Mouse (Mus musculus) ES-CJ7 (cell line): Measurements from ENCODE around the gene Gm49321.

Experiments used
- DNase-seq: peaks from one replicate; pipeline ENCODE4 v3.0.0; 2011; ENCODE audit warnings: low read depth, low spot score

The Gm49321 gene

DNA sequence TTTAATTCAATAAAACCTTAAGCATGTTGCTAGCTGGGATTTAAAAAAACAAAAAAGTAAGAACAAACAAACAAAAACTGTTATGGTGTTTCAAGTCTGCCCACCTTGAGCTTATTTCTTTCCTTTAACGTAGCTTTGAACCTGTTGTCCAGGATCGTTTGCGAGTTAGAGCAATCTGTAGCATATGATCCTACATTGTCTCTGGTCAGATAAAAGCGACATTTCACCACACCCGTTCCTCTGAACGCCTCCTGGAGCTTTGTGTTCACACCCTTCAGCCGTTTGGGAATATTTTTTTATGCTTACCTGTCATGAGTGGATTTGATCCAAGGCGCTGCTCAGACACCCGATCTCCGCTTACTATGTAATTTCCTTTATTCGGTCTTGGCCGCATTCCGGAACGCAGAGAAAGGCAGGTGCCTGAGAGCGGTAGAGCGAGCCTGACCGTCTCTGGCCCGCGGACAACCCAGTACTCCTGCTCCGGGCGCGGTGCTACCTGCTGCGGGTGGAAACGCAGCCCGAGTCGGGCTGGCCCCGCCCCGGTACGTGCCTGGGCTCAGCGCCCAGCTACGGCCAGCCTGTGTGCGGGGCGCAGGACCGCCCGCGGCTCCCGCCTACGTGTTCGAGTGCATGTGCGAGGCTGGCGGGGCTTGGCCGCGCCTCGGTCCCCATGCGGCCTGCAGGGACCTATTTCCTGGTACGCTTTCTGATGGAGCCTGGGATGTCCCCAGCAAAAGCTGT lies 12.0 kb downstream of the Gm49321 start:
- peak; percentile 41 for DNase-seq

DNA sequence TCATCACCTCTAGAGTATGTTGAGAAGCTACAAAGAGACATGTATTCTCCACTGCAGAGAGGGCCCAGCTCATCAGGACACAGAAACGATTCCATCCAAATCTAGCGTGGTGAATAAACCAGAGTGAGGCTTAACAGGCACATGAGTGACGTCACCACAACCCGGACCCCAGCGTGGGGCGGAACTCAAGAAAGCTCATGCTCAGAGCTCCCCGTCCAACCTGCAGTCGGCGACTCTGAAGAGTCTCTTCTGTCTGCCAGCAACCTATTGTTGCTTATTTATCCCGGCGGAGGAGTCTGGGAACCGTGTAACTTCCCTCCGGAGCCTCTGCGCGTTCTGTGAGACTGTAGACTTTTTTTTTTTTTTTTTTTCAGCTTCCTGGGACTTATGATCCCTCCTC lies 15.4 kb downstream of the Gm49321 start:
- peak; percentile 50 for DNase-seq

DNA sequence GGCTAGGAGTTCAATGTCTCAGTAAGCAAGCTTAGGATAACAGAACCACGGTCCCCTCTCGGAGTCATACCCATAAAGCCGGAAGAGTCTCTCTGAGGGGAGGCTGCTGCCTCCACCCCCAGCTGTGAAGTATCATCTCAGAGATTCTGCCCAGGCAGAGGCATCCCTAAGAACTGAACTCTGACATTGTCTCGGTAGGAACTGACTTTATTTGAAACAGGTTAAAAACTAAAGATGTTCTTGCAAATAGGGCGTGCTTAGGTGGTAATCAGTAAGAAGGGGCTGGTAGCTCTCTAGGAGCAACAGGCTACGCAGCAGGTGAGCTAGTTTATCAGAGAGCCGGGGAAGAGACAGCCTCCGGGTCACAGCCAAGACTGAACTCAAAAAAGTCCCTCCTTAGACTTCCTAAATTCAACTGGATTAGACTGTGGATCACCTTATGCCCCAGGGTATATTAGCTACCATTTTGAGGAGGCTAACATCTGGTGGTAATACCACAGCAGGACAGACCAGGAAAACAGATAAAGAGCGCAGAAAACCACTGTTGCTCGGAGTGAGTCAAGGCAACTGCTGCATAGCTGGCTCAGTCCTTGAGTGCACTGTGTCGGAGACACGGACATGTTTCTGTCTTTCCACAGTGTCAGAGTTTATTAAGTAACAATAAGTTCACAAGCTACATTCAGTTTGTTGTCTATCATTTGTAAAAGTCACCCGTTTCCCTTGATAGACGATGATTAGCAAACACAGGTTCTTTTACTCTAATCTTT lies 16.1 kb downstream of the Gm49321 start:
- DNase-seq: no peak

DNA sequence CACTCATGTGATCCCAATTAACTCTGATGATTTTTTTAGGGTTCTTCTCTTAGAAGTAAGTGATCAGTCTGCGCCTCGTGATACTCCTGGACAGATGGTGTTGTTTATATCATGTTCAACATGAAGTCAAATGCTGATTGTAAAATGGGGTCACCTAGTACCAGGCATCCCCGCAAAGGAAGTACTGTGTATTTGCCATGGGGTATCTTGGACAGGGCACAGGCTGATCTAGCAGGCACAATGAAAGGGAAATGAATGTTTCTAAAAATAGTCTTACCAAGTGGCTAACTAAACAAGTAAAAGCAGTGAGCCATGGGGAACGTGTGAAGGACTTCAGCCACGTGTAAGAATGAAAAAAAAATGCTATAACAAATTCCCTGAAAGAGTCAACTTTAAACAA lies 17.3 kb downstream of the Gm49321 start:
- no peak for DNase-seq

DNA sequence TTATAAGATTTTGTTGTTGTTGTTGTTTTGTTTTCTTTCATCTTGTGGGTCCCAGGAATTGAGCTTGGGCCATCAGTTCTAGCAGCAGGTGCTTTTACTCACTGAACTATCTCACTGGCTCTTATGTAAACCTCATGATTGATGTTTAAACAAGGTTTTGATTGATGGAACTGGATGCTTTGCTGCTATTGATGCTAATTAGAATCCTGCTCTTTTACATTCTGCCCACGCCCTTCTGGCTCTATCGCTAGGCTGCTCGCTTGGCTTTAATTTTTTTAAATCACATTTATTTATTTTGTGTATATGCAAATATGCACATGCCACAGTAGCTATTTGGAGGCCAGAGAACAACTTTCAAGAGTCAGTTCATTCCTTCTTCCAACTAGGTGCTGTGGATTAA lies 20.2 kb downstream of the Gm49321 start:
- DNase-seq: no peak

DNA sequence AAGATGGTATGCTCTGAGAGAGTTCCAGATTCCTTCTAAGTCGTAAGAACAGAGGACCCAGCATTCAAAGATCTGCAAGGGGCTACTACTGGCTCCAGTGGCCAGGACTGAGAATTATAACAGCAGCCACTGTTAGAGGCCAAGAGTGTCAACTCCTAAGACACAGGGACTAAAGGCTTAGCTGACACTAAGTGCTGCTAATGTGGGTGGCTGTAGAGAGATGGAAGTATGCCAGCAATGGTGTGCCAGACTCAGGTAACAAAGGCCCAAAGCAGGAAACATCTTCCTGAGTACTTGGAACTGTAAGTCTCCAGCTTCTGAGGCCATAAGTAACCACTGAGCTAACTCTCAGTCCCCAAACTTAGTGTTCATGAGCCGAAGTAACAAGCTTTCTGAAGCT lies 21.4 kb downstream of the Gm49321 start:
- no peak for DNase-seq

DNA sequence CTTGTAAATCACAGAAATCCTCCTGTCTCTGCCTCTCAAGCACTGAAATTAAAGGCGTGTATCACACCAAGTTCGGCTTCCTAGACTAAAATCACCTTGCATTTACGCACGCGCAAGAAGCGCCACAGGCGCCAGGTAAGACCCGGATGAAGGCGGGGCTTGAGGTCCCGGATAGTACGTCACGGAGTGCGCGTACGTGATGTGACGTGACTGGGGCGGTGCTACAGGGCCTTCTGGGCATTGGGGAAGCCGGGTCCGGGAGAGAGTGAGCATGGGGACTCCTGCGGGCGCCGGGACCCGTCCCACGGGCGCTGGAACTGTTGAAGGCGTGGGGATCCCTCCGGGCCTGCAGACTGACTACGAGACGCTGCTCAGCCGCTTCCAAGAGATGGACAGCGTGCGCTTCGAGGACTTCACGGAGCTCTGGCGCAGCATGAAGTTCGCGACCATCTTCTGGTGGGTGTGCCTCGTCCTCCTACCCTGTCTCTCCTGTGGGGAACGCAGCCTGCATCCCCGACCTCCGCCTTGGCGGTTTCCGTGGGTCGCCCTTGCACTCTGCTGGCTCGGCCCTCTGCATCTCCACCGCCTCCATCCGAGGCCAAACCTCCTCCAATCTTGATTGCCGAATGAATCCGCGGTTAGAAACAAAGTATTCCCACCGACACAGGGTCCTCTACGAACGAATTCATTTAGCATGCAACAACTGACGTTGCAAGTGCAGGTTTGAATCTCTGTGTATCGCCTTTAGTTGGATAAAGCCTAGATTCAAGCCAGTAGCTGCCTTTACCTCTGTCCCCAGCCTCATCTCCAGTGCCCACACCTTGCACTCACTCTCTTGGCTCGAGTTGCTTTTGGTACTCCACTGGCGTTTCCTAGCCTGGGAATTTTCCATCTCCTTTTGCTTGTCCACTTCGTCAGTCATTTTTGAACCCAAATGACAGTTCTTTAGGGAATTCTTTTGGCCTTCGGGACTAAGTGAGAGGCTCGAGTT lies 27.1 kb downstream of the Gm49321 start, which contains the start of gene Snapc1:
Gene Snapc1, plus strand, starts transcription at position 191 of the 991 bp plus-strand sequence.
- peak; percentile 99 for DNase-seq

DNA sequence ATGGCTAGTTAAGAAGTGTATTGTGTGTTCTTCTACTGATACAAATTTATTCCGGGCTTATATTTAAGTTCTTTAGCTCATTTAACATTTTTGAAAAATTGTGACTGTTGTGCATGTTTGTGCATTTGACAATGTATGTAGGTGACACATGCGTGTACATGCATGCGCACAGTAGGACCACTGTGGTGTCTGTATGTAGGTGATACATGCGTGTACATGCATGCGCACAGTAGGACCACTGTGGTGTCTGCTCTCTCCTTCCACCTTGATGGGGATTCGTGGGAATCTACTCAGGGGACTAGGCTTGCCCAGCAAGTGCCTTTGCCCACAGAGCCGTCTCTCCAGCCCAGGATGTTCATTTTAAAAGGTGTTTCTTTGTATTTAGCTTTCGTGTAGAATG lies 31.7 kb downstream of the Gm49321 start:
- no peak for DNase-seq

DNA sequence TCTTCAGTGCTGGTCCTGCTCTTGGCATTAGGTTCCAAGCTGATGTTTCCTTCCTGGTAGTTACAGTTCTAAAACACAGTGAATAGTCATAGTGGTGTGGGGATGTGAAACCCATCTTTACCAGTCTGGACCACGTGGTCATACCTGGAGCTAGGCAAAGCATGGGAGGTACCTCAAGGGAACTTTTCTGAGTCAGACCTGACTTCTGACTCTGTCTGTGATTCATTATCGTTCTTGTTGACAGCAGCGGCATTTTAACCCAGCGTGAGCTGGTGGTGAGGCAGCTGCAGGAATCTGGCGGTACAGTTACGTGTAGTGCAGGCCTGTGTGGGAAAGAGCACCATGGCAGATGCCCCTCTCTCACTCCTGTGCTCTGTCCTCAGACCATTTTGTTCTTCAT lies 37.1 kb downstream of the Gm49321 start:
- DNase-seq: no peak

DNA sequence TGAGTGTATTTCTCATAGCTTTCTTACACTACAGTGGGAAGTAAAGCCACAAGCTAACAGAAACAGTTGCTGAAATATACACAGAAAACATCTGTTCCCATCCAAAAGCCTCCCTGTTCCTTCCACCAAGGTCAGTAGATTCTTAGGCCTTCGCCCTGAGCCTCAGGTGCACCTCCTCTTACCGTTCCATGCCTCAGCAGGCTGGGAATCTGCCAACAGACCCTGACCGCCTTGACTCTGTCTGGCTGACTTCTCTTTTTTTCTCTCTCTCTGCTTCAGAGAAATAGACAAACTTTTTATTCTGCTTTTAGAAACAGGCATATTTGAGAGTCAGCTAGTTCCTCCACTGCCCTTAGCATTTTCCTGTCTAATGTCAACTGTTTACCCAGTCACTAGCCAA lies 40.7 kb downstream of the Gm49321 start:
- no peak for DNase-seq

DNA sequence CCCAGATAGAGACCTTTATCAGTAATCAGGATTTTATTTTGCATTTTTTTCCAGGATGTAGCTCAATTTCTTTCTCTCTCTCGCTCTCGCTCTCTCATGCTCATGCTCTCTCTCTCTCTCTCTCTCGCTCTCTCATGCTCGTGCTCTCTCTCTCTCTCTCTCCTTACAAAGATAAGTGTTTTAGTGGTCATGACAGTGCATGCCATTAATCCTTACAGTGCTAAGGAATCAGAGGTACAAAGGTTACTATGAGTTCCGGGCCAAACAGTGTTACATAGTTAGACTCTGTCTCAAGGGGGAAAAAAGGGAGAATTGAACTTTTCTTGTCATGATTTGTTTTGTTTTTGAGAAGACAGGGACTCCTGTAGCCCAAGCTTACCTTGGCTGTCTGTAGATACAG lies 42.2 kb downstream of the Gm49321 start:
- DNase-seq: no peak

DNA sequence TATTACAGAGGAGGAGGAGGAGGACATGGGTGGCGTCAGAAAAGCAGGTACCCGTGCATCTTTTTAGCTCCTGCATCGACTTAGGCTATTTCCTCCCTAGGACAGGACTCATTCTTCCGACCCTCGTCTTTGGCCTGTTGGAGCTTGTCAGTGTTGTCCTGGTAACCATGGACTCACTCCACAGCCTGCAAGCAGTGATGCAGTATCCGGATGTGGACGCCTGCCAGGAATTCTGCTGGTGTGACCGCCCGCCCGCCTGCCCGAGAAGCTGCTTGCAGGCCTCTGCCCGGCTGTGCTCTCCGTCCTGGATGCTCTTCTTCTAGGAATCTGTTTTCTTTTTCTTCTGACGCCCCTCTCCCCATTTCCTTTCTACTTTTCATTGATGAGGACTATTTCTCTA lies 45.1 kb downstream of the Gm49321 start:
- no peak for DNase-seq

DNA sequence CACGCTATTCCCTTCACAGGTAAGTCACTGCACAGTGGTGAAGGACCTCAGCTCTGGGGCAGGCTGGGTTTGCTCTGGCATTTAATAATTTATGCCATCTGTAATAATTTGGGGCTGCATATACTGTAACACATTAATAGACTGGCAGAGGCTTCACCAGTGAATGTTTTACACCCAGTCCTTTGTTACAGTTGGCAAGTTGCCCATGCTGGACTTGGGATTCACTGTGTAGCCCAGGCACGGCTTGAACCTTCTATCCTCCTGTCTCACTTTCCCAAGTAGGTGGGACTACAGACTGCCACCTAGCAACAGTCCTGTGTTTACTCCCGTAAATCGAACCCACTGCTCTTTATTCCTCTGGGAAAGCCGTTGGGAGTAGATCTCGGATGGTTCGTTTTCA lies 48.8 kb downstream of the Gm49321 start:
- DNase-seq: no peak

DNA sequence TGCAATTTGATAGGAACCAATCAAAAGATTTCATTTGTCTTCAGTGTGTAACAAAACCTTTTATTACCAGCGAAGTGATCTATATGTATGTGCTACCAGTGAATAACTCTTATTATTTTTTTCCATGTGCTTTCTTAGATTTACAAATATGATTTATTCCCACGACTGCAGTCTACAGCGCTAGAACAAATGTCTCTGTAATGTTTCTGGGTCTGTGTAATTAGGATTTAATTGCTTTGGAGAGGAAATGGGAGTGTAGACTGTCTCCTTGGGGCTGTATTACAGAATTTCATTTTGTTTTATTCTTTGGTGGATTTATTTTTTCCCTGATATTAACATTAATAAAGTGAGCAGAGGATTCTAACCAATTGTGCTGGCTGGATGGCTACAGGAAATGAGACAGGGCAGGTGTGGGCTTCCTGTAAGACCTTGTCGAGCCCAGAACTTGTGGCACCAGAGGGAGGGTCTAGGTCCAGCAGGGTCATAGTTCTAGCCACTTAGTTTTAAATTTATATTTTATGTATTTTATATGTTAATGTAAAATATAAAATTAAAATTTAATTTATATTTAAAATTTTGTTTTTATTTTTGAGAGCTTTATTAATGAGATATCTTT lies 51.0 kb downstream of the Gm49321 start:
- no peak for DNase-seq

DNA sequence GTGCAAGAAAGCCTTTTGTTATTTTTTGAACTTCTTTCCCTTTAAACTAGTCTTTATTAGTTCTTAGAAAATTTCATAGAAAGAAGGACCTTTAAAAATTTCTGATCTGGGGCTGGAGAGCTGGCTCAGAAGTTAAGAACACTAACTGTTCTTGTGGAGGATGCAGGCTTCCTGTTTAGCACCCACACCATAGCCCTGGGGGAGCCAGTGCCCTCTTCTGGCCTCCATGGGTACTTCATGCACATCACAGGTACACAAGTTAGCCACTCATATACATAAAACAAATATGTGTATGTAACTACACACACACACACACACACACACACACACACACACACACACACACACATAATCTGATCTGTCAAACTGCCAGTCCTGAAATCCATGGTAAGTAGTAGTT lies 52.1 kb downstream of the Gm49321 start:
- DNase-seq: peak; percentile 45

DNA sequence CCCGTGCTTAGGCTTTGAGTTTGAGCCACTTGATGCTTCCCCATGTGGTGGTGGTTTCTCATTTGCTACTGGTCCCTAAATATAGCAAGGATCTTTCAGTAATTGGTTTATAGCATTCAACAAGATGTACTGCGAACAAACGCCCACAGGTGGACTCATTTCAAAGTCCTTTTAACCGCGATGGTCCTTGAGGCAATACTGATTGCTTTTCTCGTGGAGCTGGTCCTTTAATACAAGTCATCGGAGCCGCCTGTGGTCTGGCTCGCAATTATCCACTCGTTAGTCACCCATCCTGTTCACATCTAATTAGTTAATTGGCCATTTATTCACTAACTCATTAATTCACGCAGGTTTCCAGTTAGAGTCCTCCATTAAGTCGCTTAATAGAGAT lies 59.4 kb downstream of the Gm49321 start:
- no peak for DNase-seq

DNA sequence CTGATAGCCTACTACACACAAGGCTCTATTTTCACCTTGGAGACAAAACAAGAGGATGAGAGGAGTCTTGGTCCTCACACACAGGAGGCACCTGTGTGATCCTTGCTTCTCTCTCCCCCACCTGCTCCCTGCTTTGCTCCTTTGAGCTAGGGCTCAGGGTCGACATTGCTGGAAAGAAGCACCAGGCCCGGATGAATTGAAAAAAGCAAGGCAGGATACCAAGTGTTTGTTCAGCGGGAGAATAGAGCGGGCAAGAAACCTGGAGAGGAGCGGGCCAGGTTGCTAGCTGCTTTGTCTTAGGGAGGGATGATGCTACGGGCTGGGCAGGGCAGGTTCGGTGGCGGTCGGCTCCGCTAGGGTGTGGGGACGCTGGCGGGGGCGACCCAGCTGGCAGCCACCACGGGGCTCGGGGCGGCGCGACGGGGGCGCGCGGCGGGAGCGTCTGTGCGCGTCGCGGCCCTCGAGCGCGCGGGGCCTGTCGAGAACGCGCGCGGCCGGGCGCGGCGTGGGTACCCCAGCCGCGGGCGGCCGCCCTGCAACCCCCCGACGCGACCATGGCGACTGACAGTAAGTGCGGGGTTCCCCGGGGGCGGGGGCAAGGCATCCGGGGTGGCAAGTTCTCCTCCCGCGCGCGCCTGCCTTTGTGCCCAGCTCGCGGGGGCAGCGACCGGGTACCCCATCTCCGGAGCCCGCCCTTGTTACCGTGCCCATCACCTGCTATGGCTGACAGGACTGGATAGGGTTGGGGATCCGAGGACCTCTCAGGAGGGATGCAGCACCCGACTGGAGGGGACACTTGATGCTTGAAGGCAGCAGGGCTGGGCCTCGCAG lies 60.1 kb downstream of the Gm49321 start, which contains the start of gene Syt16:
Gene Syt16, plus strand, starts transcription at position 365 of the 831 bp plus-strand sequence.
- no peak for DNase-seq

DNA sequence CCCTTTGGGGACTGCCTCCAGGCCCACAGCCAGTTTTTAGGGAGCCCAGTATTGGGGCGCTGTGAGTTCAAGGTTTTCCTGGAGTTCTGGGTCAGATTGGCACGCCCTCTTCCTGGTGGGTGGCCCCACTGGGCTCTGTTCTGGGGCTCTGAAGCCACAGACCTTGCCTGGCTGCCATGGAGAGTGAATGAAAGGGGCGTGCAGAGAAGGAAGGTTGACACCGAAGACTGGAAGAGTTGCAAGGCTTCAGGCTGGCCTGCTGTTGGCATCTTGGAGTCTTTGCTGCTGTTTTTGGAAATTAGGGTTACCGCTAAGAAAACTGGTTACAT lies 60.6 kb downstream of the Gm49321 start:
- no peak for DNase-seq

DNA sequence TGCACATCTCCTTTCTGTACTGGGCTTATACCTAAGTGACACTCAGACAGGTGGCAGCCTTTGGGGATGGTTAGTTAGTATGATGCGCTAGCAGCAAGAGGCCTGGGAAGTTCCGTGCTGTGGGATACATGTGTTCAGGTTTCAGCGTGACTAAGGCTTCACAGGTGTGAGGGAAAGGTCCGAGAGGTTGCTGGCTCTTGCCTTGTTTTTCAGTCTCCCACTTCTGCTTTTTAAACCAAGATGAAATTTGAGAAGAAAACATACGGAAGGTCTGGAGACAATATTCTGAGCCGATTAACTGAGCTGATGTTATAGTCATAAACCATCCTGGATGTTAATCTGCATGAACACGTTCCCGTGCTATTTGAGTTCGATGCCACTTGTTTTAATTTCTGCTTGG lies 65.0 kb downstream of the Gm49321 start:
- no peak for DNase-seq

DNA sequence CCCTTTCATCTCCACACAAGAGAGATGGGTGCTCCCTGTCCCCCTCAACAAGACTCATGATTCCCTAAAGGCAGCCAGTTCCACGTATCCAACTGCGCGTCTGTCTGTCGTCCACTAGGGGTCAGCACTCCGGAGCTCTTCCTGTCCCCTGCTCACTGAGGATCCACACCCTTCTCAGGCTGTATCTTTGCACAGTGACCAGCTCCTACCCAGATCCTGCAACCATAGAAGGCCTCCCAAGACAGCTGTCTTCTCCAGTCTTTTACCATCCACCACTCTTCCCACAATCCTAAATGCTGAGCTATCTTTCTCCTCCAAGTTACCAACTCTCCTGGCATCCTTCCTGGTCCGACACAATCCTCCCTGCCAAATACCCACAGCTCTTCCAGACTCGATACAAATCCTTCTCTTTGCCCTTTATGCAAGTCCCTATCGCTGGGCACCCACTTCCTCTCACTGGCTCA lies 72.0 kb downstream of the Gm49321 start:
- peak; percentile 67 for DNase-seq

DNA sequence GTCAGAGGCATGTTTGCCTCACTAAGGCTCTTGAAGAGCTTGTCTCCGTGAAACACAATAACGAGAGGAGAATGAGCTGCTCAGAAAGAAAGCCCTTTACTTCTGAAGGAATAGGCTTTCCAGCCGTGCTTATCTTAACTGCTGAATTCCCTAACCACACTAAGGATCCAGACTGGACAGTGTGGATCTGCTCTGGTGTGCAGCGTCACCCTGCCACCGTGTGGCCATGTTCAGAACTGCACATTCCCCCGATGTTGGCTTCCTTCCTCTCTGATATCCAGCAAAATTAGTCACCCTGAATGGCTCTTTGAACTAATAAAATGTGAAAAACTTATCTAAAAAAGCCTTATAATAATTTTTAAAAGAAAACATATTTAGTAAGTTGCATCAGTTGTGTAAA lies 76.3 kb downstream of the Gm49321 start:
- peak; percentile 64 for DNase-seq
